Mouse (Mus musculus): ENCODE results near the gene Ahdc1.

GRCm38 (mm10) chr4:132971601-132972000 is 39.5 kb upstream of the Ahdc1 start:
- TF ChIP-seq CTCF (IDR thresholded peaks at IDR 0.05; ENCODE audit: insufficient read depth, low read length) (no peak), POLR2A (IDR thresholded peaks at IDR 0.05; ENCODE audit: borderline replicate concordance, extremely low read depth, low read depth, low read length) (no peak)

Measured in lung, adult 2 months (tissue).